Mouse (Mus musculus): Measurements from ENCODE around the gene Ube4b.

DNA sequence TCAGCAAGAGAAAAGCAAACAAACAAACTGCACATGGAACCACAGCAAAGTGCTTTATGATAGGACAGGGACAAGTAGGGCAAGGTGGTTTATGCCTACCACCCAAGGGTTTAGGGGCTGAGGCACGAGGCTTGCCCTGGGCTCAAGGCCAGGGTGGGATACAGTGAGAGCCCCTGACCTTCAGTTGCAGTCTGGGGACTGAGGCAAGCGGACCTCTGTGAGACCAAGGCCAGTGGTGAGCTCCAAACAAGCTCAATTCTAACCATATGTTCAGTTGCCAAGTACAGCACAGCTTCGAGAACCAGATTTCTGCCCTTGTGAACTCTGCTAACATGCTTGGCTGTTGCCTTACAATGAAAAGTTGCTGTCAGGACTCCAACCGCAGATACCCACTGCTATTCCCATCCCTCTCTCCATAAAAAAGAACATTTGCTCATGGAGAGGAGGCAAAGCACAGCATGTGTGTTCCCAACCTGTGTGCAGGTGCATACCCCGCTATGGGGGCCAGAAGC, 8.6 kb downstream of the Ube4b start:
- TF ChIP-seq CTCF (IDR thresholded peaks at IDR 0.05; ENCODE audit: control insufficient read depth, insufficient read depth, low read length): no peak
- no peak for TF ChIP-seq POLR2A (IDR thresholded peaks at IDR 0.05; ENCODE audit: borderline replicate concordance, control insufficient read depth, low read depth, low read length)
